Mouse (Mus musculus): ENCODE results near the gene B430305J03Rik. TPM values are rescaled to one million over a fixed set of nuclear protein-coding genes. Genes with fewer than 3 reads are reported as not detected.
A peak's percentile ranks its signal among the peaks of the same experiment; 100 is the strongest.

Gene B430305J03Rik
- polyA plus RNA-seq (2015; fragmentation: Nextera tagmentation; extraction: Ambion mirVana) = not detected in 2 replicates

- no peaks in the 10 kb centered on the region for H3K9me3 ChIP-seq
- peak within 1 kb of the TSS; percentile 89 for H3K27ac ChIP-seq (replicated peaks)
- peaks cover 3% of the 10 kb centered on the region; the same call in 1 of the 2 replicates for H3K36me3 ChIP-seq
- peak within 1 kb of the TSS; percentile 90 for H3K4me2 ChIP-seq
- H3K27me3 ChIP-seq = no peaks in the 10 kb centered on the region
- ATAC-seq (ENCODE audit: low FRiP score, low read depth) = no peak
- H3K4me1 ChIP-seq (replicated peaks) = peaks cover 37% of the 10 kb centered on the region
- WGBS = 2% methylated on average over 10 of the region's 10 CpGs
- H3K4me3 ChIP-seq = peak within 1 kb of the TSS; percentile 82
- peak within 1 kb of the TSS; percentile 86 for H3K9ac ChIP-seq
Observed at GRCm38 (mm10) chr3:61365779-61366373, at the start of gene B430305J03Rik. Gene B430305J03Rik (minus strand): TSS chr3:61365951.

- no peak overlapping the region for H3K9ac ChIP-seq
- H3K4me2 ChIP-seq = no peak overlapping the region
- H3K4me1 ChIP-seq (replicated peaks) = no peaks in the 10 kb centered on the region
- H3K36me3 ChIP-seq = no peaks in the 10 kb centered on the region
- no peaks in the 10 kb centered on the region for H3K9me3 ChIP-seq
- H3K27me3 ChIP-seq = no peaks in the 10 kb centered on the region
- H3K4me3 ChIP-seq = no peak overlapping the region
- ATAC-seq (ENCODE audit: low FRiP score, low read depth) = no peak
- H3K27ac ChIP-seq (replicated peaks) = no peak overlapping the region
- 85% methylated on average over 6 of the region's 6 CpGs for WGBS
Observed at GRCm38 (mm10) chr3:61409683-61410082, 43.9 kb upstream of the B430305J03Rik start.

GRCm38 (mm10) chr3:61406921-61407320 is 41.2 kb upstream of the B430305J03Rik start:
- H3K4me3 ChIP-seq = no peak overlapping the region
- no peaks in the 10 kb centered on the region for H3K4me1 ChIP-seq (replicated peaks)
- H3K9ac ChIP-seq = no peak overlapping the region
- WGBS = 84% methylated on average over 4 of the region's 4 CpGs
- H3K27me3 ChIP-seq = no peaks in the 10 kb centered on the region
- H3K27ac ChIP-seq (replicated peaks) = no peak overlapping the region
- no peaks in the 10 kb centered on the region for H3K9me3 ChIP-seq
- ATAC-seq (ENCODE audit: low FRiP score, low read depth) = no peak
- no peak overlapping the region for H3K4me2 ChIP-seq
- no peaks in the 10 kb centered on the region for H3K36me3 ChIP-seq

- Histone ChIP-seq H3K4me2 (no peak overlapping the region), H3K9me3 (no peaks in the 10 kb centered on the region), H3K36me3 (no peaks in the 10 kb centered on the region), H3K27me3 (no peaks in the 10 kb centered on the region), H3K4me1 (replicated peaks) (no peaks in the 10 kb centered on the region), H3K9ac (no peak overlapping the region), H3K4me3 (no peak overlapping the region), H3K27ac (replicated peaks) (no peak overlapping the region)
- 56% methylated on average over 1 of the region's 1 CpGs for WGBS
- no peak for ATAC-seq (ENCODE audit: low FRiP score, low read depth)
Observed at GRCm38 (mm10) chr3:61400823-61401387, 35.2 kb upstream of the B430305J03Rik start.

- no peak for ATAC-seq (ENCODE audit: low FRiP score, low read depth)
- H3K36me3 ChIP-seq = no peaks in the 10 kb centered on the region
- no peak overlapping the region for H3K4me2 ChIP-seq
- no peak overlapping the region for H3K4me3 ChIP-seq
- WGBS = 13% methylated on average over 2 of the region's 2 CpGs
- no peaks in the 10 kb centered on the region for H3K9me3 ChIP-seq
- H3K4me1 ChIP-seq (replicated peaks) = no peaks in the 10 kb centered on the region
- no peaks in the 10 kb centered on the region for H3K27me3 ChIP-seq
- no peak overlapping the region for H3K9ac ChIP-seq
- no peak overlapping the region for H3K27ac ChIP-seq (replicated peaks)
Observed at GRCm38 (mm10) chr3:61396728-61397127, 31.0 kb upstream of the B430305J03Rik start.

GRCm38 (mm10) chr3:61395382-61395781 is 29.6 kb upstream of the B430305J03Rik start:
- no peak for ATAC-seq (ENCODE audit: low FRiP score, low read depth)
- whole genome bisulfite sequencing = 89% methylated on average over 3 of the region's 3 CpGs
- Histone ChIP-seq H3K9me3 (no peaks in the 10 kb centered on the region), H3K27me3 (no peaks in the 10 kb centered on the region), H3K9ac (no peak overlapping the region), H3K4me1 (replicated peaks) (no peaks in the 10 kb centered on the region), H3K36me3 (no peaks in the 10 kb centered on the region), H3K4me3 (no peak overlapping the region), H3K4me2 (no peak overlapping the region), H3K27ac (replicated peaks) (no peak overlapping the region)

- H3K27ac ChIP-seq (replicated peaks) = no peak overlapping the region
- ATAC-seq (ENCODE audit: low FRiP score, low read depth) = no peak
- 70% methylated on average over 3 of the region's 3 CpGs for WGBS
- no peaks in the 10 kb centered on the region for H3K9me3 ChIP-seq
- no peaks in the 10 kb centered on the region for H3K36me3 ChIP-seq
- H3K4me2 ChIP-seq = no peak overlapping the region
- H3K4me1 ChIP-seq (replicated peaks) = no peaks in the 10 kb centered on the region
- no peaks in the 10 kb centered on the region for H3K27me3 ChIP-seq
- no peak overlapping the region for H3K9ac ChIP-seq
- H3K4me3 ChIP-seq = no peak overlapping the region
Observed at GRCm38 (mm10) chr3:61393520-61393919, 27.8 kb upstream of the B430305J03Rik start.

GRCm38 (mm10) chr3:61392881-61393280 is 27.1 kb upstream of the B430305J03Rik start:
- Histone ChIP-seq H3K9me3 (no peaks in the 10 kb centered on the region), H3K4me2 (no peak overlapping the region), H3K36me3 (no peaks in the 10 kb centered on the region), H3K4me1 (replicated peaks) (no peaks in the 10 kb centered on the region), H3K27me3 (no peaks in the 10 kb centered on the region), H3K4me3 (no peak overlapping the region), H3K27ac (replicated peaks) (no peak overlapping the region), H3K9ac (no peak overlapping the region)
- ATAC-seq (ENCODE audit: low FRiP score, low read depth) = no peak
- 85% methylated on average over 1 of the region's 1 CpGs for WGBS

- H3K4me2 ChIP-seq = no peak overlapping the region
- ATAC-seq (ENCODE audit: low FRiP score, low read depth) = no peak
- H3K9me3 ChIP-seq = no peaks in the 10 kb centered on the region
- H3K27me3 ChIP-seq = no peaks in the 10 kb centered on the region
- no peak overlapping the region for H3K4me3 ChIP-seq
- 79% methylated on average over 4 of the region's 4 CpGs for WGBS
- no peaks in the 10 kb centered on the region for H3K4me1 ChIP-seq (replicated peaks)
- no peaks in the 10 kb centered on the region for H3K36me3 ChIP-seq
- no peak overlapping the region for H3K27ac ChIP-seq (replicated peaks)
- H3K9ac ChIP-seq = no peak overlapping the region
Observed at GRCm38 (mm10) chr3:61391564-61391963, 25.8 kb upstream of the B430305J03Rik start.

- H3K4me2 ChIP-seq = no peak overlapping the region
- H3K4me3 ChIP-seq = no peak overlapping the region
- WGBS = 84% methylated on average over 4 of the region's 4 CpGs
- H3K9me3 ChIP-seq = no peaks in the 10 kb centered on the region
- no peak for ATAC-seq (ENCODE audit: low FRiP score, low read depth)
- H3K4me1 ChIP-seq (replicated peaks) = no peaks in the 10 kb centered on the region
- no peak overlapping the region for H3K27ac ChIP-seq (replicated peaks)
- H3K27me3 ChIP-seq = no peaks in the 10 kb centered on the region
- H3K9ac ChIP-seq = no peak overlapping the region
- H3K36me3 ChIP-seq = no peaks in the 10 kb centered on the region
Observed at GRCm38 (mm10) chr3:61386368-61386767, 20.6 kb upstream of the B430305J03Rik start.

GRCm38 (mm10) chr3:61376001-61376400 is 10.2 kb upstream of the B430305J03Rik start:
- no peak for ATAC-seq (ENCODE audit: low FRiP score, low read depth)
- no peaks in the 10 kb centered on the region for H3K4me1 ChIP-seq (replicated peaks)
- H3K27me3 ChIP-seq = no peaks in the 10 kb centered on the region
- no peak overlapping the region for H3K4me3 ChIP-seq
- no peak overlapping the region for H3K27ac ChIP-seq (replicated peaks)
- H3K9ac ChIP-seq = no peak overlapping the region
- no peaks in the 10 kb centered on the region for H3K36me3 ChIP-seq
- no peaks in the 10 kb centered on the region for H3K9me3 ChIP-seq
- 95% methylated on average over 8 of the region's 8 CpGs for WGBS
- no peak overlapping the region for H3K4me2 ChIP-seq

GRCm38 (mm10) chr3:61368446-61368845 is 2.7 kb upstream of the B430305J03Rik start:
- no peak overlapping the region for H3K9ac ChIP-seq
- no peak overlapping the region for H3K27ac ChIP-seq (replicated peaks)
- peaks cover 3% of the 10 kb centered on the region; the same call in 1 of the 2 replicates for H3K36me3 ChIP-seq
- H3K4me2 ChIP-seq = peak overlapping the region; percentile 90; the same call in 1 of the 2 replicates
- no peaks in the 10 kb centered on the region for H3K27me3 ChIP-seq
- no peak for ATAC-seq (ENCODE audit: low FRiP score, low read depth)
- no peaks in the 10 kb centered on the region for H3K9me3 ChIP-seq
- 93% methylated on average over 1 of the region's 1 CpGs for WGBS
- H3K4me3 ChIP-seq = no peak overlapping the region
- peaks cover 32% of the 10 kb centered on the region for H3K4me1 ChIP-seq (replicated peaks)
